Mouse (Mus musculus) thymus, adult 18-20 months (tissue): ENCODE data around the gene Grid1.

Experiments
- DNase-seq, 2 experiments: peaks; one replicate each; pipeline ENCODE4 v3.0.0; 2022; ENCODE audit warnings: mixed read lengths in 2 of 2

Grid1 gene

DNA sequence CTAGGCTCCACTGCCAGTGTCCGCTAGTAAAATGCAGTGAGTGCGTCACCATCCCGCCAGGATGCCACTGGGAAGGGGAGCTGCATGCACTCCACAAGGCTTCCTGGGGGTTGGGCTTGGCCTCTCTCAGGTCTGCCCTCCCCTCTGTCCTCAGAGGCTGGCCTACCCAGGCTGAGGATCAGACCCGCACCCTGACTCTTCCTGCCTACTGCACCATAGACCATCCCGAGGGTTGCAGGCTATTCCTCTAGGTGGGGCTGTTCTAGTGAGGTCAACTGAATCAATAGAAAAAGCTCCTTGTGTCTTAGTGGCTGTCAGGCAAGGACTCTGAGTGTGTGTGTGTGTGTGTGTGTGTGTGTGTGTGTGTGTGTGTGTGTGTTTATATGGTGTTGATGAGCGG lies 19.1 kb downstream of the Grid1 start:
- no peak for DNase-seq

DNA sequence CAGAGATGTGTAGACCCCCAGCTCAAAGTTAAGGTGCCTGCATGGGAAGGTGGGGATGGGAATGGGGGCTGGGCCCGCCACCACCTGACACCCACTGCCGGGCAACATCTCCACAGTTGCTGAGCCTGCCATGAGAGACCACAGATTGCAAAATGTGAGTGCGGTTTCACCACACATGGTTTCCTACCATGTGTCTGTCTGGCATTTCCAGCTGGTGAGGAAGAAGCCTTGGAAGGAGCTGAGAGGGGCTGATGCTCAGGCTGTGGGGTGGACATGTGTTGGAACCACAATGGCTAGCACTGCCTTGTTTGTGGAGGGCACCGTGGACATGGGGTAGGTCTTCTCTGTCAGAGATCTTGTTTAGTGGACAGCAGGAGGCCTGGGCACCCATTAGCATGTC lies 20.0 kb downstream of the Grid1 start:
- no peak for DNase-seq

DNA sequence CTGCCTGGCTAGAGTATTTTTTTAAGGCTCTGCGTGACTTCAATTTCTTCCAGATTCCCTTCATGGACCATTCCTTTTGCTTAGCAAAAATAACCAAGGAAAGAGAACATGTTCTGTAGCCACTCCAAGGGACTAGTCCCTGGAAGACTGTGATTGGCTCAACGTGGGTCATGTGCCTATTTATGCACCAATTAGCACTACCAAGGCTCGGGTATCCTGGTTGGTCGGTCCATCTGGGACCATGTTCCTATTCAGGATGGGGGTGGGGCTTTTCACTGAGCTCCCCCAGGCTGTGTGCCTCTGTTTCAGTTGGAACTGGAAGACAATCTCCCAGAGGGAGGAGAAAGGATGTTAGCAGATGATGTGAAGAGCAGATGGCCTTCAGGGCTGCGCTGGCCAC lies 23.7 kb downstream of the Grid1 start:
- DNase-seq: no peak

DNA sequence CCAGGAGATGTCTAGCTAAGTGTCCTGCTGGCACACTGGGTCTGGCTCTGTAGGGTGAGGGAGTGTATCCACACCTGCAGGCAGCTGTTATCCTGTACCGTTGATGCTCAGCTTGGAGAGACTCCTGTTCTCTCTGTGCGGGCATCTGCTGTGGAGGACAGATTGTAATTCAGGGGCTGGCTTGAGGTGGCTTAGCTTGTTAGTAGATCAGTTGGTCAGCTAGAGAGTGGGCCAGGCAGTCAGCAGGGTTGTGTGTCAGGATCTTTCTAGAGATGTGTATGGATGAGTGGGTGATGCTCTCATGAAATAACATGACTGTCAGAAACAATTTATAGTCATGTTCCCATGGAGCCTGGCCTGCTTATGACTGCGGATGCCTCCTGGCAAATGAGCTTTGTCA lies 24.3 kb downstream of the Grid1 start:
- DNase-seq: no peak

DNA sequence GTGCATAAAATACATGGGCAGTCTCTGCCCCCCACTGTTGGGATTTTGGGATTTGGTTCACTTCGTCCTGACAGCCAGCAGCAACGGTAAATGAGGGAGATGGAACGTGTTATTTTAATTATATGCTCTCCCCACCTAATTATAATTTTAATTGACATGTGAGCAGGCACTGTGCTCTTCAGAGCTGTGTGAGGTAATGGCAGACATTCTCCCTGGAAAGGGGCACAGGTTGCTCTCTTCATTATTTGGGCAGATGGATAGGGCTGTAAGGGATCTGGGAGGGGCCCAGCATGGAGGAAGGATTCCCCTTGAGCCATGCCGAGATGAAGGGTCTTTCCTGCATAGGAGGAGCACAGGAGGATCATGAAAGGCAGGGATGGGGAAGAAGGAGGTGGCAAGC lies 26.9 kb downstream of the Grid1 start:
- DNase-seq: no peak

DNA sequence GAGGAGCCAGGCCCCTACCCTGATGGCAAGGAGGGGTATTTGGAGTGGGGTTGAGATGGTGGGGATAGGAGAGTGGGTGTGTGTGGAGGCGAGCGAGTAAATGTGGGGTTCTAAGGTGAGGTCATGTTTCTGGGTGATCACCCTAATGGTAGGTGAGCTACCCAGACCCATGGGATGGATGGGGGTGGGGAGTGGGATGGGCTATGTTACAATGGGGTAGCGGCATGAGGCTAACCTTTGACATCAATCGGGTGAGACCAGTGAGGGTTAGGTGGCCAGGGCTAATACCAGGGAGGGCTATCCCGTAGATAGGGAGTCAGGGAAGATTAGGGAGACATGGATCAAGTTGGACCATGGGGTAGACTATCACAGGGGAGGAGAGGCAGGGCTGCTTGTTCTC lies 27.7 kb downstream of the Grid1 start:
- DNase-seq: no peak

DNA sequence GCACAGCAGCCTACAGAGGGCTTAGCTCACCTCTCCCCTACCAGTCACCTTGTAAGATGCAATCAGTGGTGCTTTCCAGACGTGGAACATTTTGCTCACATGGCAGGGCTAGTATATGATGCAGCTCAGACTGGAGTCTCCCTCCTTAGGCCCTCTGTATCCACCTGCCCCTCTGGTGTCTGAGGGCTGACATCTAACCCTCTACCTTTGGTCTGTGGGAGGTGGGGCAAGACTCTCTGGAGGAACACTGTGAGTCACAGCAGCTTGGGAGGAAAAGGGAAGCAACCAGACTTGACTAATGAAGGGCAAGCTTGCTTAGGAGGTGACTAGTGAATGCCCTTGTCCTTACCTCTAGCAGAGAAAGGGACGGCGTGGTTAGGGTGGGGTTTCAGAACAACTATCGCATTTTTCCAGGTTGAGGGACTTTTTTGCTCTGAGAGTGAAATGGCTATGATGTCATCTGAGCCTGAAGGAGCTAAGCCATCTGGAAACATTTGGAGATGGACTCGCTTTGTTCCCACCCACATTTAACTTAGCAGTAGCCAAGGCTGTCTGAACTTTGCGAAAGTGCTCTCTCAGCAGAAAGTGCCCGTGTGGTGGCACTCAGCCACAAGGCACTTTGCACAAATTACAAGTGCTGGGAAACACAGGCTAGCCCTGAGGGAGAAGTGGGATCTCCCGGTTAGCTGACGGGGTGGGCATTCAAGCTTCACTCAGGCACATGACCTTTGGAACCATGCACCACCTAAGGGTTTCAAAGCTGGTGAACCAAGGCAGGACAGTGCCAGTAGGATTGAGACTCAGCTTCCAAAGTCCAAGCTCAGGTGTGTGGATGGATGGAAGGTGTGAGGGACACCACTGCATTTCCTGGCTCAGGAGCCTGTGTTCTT lies 41.2 kb downstream of the Grid1 start:
- DNase-seq: no peak

DNA sequence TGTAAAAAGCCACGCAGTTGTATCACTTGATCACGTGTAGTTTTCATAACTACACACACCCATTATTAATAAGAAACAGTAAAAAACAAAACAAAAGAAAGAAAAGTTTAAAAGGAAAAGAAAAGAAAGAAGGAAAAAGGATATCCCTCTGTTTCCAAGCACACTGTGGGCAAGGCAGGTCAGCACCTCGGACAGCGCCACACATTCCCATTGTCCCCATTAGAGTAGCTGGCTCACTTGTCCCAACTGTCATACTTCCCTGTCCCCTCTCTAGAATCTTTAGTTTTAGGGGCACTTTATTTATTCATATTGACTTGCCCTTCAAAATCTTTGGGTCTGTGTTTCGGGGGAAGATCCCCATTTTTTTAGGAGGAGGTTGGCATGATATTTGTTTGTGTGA lies 47.4 kb downstream of the Grid1 start:
- DNase-seq: no peak

DNA sequence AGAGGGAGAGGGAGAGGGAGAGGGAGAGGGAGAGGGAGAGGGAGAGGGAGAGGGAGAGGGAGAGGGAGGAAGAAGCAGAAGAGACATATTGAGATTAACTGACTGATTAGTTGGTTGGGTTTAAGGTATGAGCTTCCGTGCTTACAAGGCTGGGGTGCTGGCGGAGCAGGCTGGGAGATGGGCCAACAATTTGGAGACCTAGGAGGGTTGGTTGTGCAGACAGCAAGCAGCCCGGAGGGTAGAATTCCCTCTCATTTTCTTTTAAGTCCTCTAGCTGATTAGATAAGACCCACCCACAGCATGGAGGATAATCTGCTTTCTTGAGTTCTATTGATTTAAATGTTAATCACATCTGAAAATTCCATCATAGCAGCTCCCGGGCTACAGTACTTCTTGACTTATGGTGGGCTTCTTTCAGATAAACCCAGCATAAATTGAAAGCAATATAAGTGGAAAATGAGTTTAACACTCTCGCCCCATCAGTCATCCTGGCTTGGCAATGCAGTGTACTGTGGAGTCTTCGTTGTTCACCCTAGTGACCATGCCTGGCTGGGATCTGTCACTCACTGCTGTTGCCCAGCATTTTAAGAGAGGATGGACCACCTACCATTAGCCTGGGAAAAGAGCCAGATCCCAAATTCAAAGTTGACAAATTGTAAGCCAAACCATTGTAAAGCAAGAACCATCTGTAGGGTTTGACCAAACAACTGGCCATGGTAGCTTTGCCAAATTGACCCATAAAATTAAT lies 48.8 kb downstream of the Grid1 start:
- DNase-seq: no peak

DNA sequence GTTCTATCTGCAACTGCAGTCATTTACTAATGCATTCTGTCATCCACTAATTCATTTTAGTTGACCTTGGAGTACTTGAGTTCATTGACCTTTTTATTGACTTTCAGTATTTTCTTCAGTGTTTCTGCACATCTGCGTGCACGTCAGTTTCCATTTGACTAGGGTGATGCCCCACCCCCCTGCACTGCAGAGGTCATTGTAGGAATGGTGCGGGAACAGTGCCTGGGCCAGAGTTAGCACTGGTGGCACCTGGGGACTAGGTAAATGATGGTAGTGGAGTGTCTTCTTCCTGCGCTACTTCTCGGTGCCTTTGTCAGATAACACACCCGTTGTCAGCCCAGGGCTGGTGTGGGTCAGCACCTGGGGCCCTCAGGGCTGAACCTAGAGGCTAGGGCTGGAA lies 60.1 kb downstream of the Grid1 start:
- no peak for DNase-seq

DNA sequence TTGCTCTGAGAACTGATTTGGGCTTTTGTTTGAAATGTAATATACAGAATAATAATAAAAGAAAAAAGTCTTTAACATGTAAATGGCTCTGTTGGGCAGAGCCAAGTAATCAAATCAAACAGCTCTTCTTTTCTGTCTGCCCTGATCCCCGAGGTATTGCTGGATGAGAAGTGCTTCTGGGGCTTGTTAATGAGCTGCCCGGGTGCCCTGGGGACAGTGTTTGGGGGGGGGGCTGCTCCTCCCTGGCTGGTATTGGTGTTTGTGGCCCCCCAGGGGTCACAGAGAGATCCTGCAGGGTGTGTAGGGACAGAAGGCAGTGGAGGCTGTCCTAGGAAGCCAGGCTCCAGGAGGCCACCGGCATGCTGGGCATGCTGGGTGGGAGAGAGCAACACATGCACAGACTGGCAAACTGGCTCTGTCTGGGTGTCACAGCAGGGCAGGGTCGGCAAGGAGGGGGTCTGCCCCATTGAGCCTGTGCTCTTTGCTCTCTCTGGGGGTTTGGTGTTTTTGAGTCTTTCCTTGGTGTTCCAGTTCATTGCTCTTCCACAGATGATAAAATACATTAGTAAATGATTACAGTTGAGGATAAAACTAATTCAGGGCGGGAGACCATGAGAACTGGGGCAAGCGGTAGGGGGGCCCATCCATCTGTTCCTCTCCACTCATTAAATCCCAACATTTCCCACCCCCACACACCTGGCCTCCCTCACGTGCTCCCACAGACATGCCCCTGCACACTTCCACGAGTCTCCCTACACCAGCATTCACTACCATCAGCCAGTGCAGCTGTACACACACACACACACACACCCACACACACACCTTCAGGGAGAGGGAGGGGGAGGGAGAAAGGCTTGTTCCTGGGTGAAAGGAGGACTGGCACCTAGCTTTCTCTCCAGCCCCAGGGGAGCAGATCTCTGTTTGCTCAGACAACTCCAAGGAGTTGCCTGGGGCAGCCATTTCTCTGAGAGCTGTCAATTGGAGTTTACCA lies 60.8 kb downstream of the Grid1 start:
- DNase-seq: no peak

DNA sequence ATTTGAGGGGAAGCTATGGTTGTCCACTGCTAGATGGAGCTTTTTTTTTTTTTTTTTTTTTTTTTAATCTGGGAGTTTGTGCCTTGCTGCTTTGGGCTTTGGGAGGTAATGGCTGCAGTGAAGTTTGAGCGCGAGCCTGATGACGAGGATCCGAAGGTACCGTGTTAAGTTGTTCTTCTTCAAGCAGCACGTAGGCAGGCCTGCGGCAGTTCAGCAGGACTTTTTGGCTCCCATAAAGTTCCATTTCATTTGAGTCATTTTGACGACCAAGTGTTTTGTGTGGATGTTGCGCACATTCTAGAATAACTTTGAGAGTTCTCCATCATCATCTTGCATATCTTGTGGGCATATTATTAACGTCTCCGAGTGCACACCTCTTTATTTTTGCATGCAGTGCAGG lies 64.3 kb downstream of the Grid1 start:
- no peak for DNase-seq

DNA sequence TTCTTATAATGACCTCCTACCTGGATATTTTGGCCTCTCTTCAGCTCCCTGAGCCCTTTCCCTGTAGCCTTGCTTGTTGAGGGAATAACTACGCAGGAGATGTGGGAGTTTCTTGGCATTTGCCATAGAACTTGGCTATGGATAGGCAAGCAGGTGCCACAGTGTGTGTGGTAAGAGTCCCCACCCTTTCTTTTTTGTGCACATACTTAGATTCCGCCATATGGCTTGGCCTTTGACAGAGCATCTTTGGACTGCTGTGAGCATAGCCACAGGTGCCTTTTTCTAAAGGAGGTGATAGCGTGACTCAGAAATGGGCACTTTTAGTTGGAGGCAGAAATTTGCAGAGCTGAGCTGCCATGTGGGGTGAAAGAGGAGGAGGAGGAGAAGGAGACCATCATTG lies 64.7 kb downstream of the Grid1 start:
- no peak for DNase-seq

DNA sequence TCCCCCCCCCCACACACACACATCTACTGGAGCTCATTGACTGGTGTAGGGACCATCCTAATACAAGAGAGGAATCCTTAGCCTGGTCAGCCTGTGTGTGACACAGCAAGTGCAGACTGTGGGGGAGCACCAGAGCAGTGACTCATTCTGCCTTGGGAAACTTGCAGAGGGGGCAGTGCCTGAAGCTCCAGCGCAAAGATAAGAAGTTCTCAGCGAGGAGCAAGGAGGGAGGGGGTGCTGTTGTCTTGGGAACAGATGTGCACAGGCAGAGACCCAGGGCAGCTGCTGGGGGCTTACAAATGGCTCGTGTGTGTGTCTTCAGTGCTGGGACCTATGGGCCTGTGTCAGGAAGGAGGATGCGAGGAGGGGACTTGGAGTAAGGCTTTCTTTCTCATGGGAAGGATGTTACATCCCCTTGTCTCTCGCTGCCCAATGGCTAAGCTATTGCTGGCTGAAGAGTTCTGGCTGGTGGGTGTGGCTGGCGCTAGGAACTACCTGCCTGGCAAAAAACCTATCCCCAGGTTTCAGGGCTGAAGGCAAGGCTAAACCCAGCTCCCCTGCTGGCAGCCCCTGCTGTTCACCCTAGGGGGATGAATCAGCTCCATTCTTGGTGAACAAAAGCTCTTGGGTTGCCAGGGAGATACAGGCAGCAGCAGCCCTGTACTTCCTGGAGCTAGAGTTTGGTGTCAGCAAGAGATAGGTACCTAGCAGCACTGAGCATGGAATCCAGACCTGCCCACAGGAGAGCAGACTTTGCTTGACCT lies 72.0 kb downstream of the Grid1 start:
- no peak for DNase-seq

DNA sequence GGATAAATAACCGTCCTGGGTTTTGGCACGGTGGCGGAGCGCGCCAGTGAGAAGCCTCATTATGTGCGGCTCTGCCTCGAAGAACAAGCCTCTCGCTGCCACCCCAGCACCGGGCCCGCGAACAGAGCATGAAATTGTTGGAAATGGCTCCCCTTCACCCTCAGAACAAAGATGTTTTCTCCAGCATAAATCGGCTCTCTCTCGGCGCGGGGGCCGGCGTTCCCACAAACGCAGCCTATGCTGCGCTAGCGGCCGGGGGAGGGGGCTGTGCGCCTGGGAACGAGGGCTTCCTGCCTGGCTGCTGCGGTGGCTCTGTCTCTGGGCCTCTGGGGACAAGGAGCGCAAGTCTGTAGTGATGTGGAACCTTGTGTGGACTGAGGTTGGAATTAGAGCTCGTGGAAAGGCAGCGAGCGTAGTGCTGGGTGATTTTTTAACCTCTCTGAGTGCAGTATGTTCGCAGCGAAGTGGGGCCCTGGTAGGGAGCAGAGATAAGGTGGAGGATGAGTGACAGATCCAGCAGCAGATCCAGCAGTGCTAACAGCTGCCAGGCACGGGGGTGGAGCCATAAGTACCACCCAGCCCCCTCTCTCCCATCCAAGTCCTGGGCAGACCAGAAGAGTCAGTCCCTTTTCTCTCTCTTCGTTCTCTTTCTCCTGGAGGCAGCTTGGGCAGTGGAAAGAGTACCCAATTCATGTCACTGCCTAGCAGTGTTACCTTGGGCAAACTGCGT lies 76.5 kb downstream of the Grid1 start:
- DNase-seq: no peak

DNA sequence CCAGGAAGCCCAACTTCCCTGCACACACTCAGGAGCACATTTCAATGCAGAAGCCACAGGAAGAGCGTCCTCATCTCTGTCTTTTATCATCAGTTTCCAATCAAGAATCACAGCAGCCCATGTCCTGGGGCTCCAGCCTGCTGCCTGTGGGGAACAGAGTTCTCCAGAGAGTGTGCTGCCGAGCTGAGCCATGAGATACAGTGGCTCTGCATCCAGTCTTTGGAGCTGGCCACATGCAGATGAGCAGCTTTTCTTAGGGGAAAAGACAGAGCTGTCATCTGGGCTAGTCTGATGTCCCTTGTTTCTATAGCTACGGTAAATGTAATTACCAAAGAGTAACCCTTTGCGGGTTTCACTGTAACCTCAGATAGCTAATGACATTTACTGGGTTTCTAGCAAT lies 83.9 kb downstream of the Grid1 start:
- no peak for DNase-seq

DNA sequence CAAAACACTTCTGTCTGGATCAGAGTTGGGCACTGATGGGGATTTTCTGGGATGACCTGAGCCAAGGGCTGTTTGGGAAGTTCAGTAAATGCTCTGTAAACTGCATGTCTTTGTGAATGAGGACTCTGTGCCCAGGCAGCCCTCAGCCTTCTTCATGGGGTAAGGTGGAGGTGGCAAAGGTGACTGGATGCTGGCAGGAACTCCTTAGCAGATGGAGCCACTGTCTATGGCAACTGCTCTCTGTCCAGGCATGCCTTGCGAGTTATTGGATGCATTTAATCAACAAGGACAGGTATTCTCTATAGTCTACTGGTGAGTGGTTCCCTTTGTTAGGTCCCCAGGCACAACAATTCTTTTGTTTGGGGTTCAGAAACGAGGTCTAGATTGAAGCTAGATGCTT lies 85.8 kb downstream of the Grid1 start:
- no peak for DNase-seq

DNA sequence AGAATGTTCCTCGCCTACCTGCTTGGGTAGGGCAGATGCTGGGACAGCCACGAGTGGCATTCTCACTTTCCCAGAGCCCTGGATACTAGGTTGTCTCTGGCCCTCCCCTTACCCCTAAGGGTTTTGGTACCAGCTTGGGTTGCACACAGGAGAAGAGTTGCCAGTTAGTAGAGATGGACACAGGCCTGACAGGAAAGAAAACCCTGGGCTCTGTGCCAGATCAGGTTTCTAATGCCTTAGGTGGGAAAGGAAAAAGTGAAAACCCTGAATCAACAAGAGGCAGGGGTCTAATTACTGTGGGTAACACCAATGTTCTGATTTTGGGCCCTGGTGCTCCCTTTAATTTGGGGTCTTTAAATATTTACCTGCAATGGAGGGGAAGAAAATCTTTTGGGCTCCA lies 88.5 kb downstream of the Grid1 start:
- no peak for DNase-seq

DNA sequence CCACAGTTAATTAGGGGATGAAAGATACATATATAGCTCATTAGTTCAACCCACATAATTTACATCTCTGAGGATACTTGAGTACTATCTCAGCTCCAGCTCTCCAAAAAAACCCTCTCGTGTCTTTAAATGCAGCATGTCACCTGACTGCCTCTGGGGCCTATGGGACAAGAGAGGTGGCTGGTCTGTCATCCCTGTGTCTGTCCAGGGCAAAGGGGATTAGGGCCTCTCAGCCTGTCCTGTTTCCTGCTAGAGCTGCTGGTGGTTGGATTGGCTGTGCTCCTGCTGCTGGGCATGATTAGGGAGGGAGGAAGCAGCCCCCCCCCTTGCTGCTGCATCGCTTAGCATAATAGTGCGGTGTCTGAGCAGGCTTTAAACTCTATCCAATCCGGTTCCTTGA lies 88.9 kb downstream of the Grid1 start:
- DNase-seq: no peak

DNA sequence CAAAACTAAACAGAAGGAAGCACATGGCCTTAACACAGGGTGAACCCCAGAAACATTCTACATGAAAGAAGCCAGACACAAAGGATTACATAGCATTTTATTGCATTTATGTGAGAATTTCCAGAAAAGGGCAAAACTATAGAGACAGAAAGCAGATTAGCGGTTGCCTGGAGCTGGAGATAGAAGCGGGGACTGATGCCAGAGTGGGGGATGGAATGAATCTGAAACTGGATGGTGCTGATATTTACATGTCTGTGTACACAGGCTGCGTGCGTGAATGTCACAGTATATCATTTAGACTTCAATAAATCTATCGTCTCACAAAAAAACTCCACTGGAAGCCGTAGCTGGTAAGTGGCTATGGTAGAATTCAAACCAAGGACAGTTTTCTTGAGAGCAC lies 96.4 kb downstream of the Grid1 start:
- DNase-seq: no peak

DNA sequence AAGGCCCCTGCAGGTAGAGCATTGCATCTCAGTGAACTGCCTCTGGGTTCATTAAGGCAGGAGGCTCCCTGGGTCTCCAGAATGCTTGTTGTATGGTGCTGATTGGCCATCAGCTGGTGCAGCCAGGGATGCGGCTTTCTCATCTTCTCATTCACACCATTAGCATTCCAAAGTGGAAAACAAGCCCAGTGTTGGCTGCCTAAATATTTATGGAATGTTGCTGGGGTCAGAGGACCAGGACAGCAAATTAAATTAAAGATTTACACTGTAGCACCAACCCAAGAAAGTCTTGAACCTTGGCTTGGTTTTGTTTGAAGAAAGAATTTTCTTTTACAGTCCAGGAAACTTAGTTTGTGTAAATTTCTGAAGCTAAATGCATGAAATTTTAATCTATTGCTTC lies 97.2 kb downstream of the Grid1 start:
- no peak for DNase-seq

DNA sequence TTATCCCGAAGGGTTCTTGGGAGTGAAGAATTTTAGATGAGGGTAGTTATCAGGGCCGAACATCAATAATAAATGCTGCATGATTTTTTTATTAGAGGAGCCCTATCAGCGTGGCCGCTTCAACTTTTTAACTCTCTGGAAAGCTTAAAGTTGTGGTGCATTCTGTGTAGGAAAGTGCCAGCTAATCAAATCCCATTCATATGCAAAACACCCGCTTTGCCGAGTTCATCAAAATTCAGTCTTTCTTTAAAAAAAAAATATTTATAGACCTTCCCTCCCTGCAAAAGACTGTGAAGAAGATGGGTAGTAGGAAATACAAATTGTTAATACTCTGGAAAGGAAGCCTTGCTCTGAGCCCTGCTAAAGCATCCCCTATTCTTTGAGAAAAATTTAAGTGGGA lies 99.3 kb downstream of the Grid1 start:
- no peak for DNase-seq
